Mouse (Mus musculus) spleen, embryonic (tissue): Measurements from ENCODE around the gene Cul4a.
"Not testable (repeated sequence)": the region's sequence is repeated elsewhere in the genome, so short reads cannot be mapped to it uniquely, and the experiment has no call there.

Experiments used
- CTCF ChIA-PET: fragments of 350-600 bp; sonication (Branson Sonifier 250); formaldehyde crosslinking; loops from one replicate; lab custom pipeline; 2022; lab: Charles Lee

Gene Cul4a

GRCm38 (mm10) chr8:13105087-13105881 is at the start of gene Cul4a, which contains the start of gene Pcid2:
Gene Cul4a, plus strand, starts transcription at chr8:13105621.
Gene Pcid2, minus strand, starts transcription at chr8:13105459.
- CTCF ChIA-PET: no interaction called here

- CTCF ChIA-PET: no interaction called here
Observed at GRCm38 (mm10) chr8:13057351-13057750, 48.1 kb upstream of the Cul4a start.

DNA sequence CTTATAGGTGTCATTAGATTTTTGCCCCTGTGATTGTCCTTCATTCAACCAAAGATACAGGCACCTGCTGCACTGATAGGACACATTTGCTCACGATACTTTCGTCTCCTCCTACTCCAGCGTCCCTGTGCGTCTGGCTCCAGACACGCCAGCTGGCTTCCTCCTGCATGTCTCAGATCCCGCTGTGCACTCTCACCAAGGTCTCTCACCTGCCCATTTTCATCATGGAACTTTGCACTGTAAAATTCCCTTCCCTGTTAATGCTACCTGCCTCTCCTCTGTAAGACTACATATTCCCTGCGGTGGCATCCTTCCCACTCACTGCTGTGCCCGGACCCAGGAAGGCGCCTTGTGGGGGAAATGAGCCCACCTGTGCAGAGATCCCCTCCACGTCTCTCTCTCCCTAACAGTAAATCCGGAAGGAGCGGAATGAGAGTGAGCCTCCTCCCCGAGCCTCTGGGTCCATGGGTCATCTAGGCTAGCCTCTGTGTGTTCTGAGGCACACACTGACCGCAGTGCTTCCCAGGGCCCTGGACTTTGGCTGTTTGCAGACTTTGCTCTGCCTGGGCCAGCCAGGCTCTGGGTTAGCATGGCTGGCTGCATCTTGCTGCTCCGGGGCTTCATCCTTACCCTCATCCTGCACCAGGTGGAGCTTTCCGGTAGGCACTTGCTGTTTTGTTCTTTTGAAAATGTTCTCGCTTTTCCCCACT is 44.8 kb upstream of the Cul4a start, which contains the start of gene Proz:
Gene Proz (plus strand): TSS at position 474 of the 710 bp plus-strand sequence.
- CTCF ChIA-PET: no interaction called here

GRCm38 (mm10) chr8:13063112-13063511 is 42.3 kb upstream of the Cul4a start:
- CTCF ChIA-PET: no interaction called here

- CTCF ChIA-PET: no interaction called here
Observed at GRCm38 (mm10) chr8:13073255-13073654, 32.2 kb upstream of the Cul4a start.

GRCm38 (mm10) chr8:13075044-13075443 is 30.4 kb upstream of the Cul4a start:
- CTCF ChIA-PET: no interaction called here

DNA sequence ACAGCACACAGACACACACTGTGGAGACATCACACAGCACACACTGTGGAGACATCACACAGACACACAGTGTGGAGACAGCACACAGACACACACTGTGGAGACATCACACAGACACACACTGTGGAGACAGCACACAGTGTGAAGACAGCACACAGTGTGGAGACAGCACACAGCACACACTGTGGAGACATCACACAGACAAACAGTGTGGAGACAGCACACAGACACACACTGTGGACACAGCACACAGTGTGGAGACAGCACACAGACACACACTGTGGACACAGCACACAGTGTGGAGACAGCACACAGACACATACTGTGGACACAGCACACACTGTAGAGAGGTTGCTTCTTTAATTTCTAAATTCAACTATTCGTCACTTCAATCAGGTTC is 29.8 kb upstream of the Cul4a start:
- CTCF ChIA-PET: not testable (repeated sequence)

DNA sequence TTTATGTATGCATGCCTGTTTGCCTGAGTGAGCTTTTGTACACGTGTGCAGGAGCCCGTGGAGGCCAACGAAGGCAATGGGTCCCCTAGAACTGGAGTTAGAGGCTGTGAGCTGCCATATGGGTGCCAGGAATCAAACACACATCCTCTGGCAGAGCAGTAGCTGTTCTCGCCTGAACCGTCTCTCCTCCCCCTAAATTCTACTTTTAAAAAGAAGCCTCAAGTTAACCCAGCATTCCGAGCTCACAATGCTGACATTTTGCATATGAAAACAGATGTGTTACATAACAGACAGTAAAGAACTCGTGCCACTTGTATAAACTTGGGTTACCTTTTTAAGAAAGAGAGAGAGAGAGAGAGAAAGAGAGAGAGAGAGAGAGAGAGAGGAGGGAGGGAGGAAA is 27.9 kb upstream of the Cul4a start:
- CTCF ChIA-PET: no interaction called here

GRCm38 (mm10) chr8:13104691-13105086 is 732 bp upstream of the Cul4a start:
- CTCF ChIA-PET: no interaction called here

GRCm38 (mm10) chr8:13105908-13106551 is 609 bp downstream of the Cul4a start:
- CTCF ChIA-PET: no interaction called here

DNA sequence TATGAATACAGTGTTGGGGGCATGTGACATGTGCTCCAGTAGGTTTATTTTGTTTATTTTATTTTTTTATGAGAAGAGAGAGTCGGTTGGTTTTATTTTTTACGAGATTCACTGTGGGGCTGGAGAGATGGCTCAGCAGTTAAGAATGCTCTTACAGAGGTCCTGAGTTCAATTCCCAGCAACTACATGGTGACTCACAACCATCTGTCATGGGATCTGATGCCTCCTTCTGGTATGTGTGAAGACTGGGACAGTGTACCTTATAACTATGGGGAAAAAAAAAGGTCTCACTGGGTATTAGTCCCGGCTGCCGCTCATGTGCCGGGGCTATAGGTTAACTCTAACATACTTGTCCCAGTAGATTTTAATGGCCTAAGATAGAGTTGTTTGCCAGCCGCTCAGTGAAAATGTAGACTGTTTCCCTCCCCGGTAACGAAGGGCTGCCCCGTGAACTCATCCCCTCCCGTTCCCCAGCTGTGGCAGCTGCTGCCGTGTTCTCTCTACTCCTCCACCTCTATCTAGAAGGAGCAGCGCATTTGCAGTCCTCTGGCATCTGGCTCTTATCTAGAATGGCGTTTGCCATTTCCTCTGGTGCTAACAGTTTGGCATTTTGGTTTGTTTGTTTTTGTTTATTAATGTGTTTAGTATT is 2.7 kb downstream of the Cul4a start:
- CTCF ChIA-PET: no interaction called here

DNA sequence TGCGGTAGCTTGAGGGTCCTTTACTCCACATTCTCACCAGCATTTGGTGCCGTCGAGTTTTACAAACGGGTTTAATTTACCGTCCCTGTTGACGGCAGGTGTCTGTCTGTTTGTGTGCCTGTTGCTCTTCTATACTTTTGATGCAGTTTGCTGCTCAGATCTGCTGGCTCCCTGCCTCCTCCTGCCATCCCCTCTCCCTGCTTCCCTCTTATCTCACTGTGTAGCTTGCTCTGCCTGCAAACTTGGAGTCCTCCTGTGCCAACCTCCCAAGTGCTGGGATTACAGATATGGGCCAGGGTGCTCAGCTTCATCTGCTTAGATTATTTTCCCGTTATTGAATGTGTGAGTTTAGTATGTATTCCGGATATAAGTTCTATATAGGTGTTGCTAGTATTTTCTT is 3.5 kb downstream of the Cul4a start:
- CTCF ChIA-PET: no interaction called here

GRCm38 (mm10) chr8:13109416-13109960 is 4.1 kb downstream of the Cul4a start:
- CTCF ChIA-PET: no interaction called here

- CTCF ChIA-PET: no interaction called here
Observed at GRCm38 (mm10) chr8:13111917-13112316, 6.5 kb downstream of the Cul4a start.

DNA sequence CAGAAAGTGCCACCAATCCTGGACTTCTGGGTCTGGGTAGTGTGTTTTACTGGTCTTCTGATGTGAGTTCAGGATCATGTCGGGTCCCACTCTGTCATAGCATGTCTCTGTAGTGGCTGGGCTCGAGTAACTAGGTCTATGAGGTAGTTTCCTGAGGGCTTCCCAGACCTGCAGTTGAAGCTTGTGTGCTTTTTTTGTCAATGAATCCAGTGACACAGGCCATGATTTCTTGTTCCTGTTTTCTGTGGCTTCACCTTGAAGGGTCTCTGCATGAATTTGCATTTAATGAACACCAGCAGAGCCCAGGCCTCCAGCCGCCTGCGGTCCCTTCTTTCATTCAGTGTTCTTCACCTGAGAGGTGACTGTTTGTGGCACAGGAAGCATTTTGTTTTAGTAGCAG is 7.8 kb downstream of the Cul4a start:
- CTCF ChIA-PET: no interaction called here

GRCm38 (mm10) chr8:13117096-13117495 is 11.7 kb downstream of the Cul4a start:
- CTCF ChIA-PET: no interaction called here

GRCm38 (mm10) chr8:13118516-13118915 is 13.1 kb downstream of the Cul4a start:
- CTCF ChIA-PET: no interaction called here

DNA sequence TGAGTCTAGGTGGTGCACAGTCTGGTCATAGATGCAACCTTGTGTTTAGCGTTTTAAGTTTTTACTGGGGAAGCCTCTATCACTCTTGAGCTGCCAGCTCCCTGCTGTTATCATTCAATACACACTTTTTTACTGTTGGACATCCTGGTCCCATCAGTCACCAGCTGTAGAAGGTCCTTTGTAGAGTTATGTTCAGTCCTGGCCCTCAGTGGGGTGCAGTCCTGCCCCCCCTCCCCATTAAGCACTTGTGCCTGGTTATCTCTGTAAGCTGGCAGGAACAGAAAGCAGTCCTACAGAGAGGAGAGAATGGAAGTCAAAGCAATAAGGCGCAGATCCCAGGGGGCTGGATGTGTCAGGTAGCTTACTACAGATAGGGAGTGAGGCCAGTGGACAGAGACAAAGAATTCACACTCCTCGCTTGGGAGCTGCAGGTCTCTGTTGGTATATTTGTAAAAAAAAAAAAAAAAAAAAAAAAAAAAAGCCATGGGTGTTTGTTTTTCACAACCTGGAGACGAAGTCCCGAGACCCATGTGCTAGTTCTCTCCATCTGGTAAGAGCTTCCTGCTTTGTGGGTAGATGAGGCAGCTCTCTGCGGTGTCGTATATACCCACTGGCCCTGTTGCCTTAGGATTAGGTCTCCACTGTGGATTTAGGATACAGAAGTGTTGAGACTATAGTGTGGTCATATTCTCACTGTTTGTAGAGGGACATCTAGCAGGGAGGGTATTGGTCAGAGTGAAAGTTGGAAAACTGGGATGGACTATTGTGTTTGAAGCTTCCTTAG is 15.7 kb downstream of the Cul4a start:
- CTCF ChIA-PET: no interaction called here

- CTCF ChIA-PET: no interaction called here
Observed at GRCm38 (mm10) chr8:13122887-13123421, 17.5 kb downstream of the Cul4a start.

- CTCF ChIA-PET: no interaction called here
Observed at GRCm38 (mm10) chr8:13124897-13125296, 19.5 kb downstream of the Cul4a start.

- CTCF ChIA-PET: not testable (repeated sequence)
Observed at GRCm38 (mm10) chr8:13132220-13132619, 26.8 kb downstream of the Cul4a start.
